Mouse (Mus musculus): ENCODE data around the gene Exosc9. TPM values are rescaled to one million over a fixed set of nuclear protein-coding genes. Genes with fewer than 3 reads are reported as not detected.

Exosc9 gene
- total RNA-seq, 1 experiment, result 39.7 TPM

DNA sequence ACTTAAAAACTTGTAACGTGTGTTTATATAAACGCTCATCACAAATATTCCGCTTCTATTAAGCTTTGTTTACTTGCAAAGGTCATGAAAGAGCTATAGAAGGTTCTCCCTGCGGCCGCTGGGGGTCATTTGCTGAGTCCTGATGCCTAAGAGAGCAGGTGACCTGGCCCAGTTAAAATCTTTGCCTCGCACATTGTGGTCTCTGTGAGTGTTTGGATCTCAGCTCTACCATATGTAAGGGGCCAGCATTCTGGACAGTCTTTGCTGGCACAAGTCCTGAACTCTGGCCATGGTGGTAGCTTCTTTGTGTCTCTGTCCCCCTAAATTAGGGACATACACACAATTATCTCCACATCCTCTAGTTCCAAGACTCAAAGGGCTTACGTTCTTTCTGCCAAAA, 19.7 kb upstream of the Exosc9 start:
- in situ Hi-C loops (cut with MboI; ENCODE audit: low sequenced_read_pairs in 2 of 2, unreplicated experiment in 2 of 2), result no loop called here
- Histone ChIP-seq H3K4me3 (ENCODE audit: insufficient read depth in 1 of 2, low read depth in 1 of 2, low read length in 2 of 2, poor library complexity in 1 of 2, severe bottlenecking in 1 of 2) (no peak overlapping the region), H3K9me3 (ENCODE audit: control insufficient read depth, insufficient read depth, low read depth, low read length) (no peaks in the 10 kb centered on the region), H3K36me3 (ENCODE audit: control insufficient read depth, insufficient read depth, low read length, poor library complexity, severe bottlenecking) (no peaks in the 10 kb centered on the region), H3K27ac (ENCODE audit: insufficient read depth, low read depth, low read length, poor library complexity, severe bottlenecking) (no peak overlapping the region), H3K4me1 (ENCODE audit: control insufficient read depth in 2 of 2, insufficient read depth in 2 of 2, low read length in 2 of 2, poor library complexity in 1 of 2) (peaks cover 0 to 2% of the 10 kb centered on the region in 2 experiments; a peak in 1 of 4 replicates), H3K9ac (ENCODE audit: insufficient read depth, low read depth, low read length, poor library complexity, severe bottlenecking) (no peak overlapping the region)
- DNase-seq (ENCODE audit: low read depth, low spot score), result no peak
- no peak for TF ChIP-seq HCFC1 (IDR thresholded peaks at IDR 0.05; ENCODE audit: borderline replicate concordance, insufficient read depth, low read length)
- no peak for TF ChIP-seq MAFK (IDR thresholded peaks at IDR 0.05; ENCODE audit: insufficient read depth, low read depth, low read length)
- no peak for TF ChIP-seq CHD2 (IDR thresholded peaks at IDR 0.05; ENCODE audit: low read depth, low read length)
- TF ChIP-seq ZNF384 (IDR thresholded peaks at IDR 0.05; ENCODE audit: low read depth, low read length), result no peak
- no peak for TF ChIP-seq ZC3H11A (IDR thresholded peaks at IDR 0.05; ENCODE audit: borderline replicate concordance, low read depth, low read length)

GRCm38 (mm10) chr3:36533201-36533672, 19.2 kb upstream of the Exosc9 start:
- TF ChIP-seq ZNF384 (IDR thresholded peaks at IDR 0.05; ENCODE audit: low read depth, low read length) (no peak), MAFK (IDR thresholded peaks at IDR 0.05; ENCODE audit: insufficient read depth, low read depth, low read length) (no peak), CHD2 (IDR thresholded peaks at IDR 0.05; ENCODE audit: low read depth, low read length) (no peak), ZC3H11A (IDR thresholded peaks at IDR 0.05; ENCODE audit: borderline replicate concordance, low read depth, low read length) (no peak), HCFC1 (IDR thresholded peaks at IDR 0.05; ENCODE audit: borderline replicate concordance, insufficient read depth, low read length) (no peak)
- no peaks in the 10 kb centered on the region for H3K36me3 ChIP-seq (ENCODE audit: control insufficient read depth, insufficient read depth, low read length, poor library complexity, severe bottlenecking)
- H3K27ac ChIP-seq (ENCODE audit: insufficient read depth, low read depth, low read length, poor library complexity, severe bottlenecking), result no peak overlapping the region
- H3K4me3 ChIP-seq (ENCODE audit: insufficient read depth in 1 of 2, low read depth in 1 of 2, low read length in 2 of 2, poor library complexity in 1 of 2, severe bottlenecking in 1 of 2), result no peak overlapping the region
- H3K9me3 ChIP-seq (ENCODE audit: control insufficient read depth, insufficient read depth, low read depth, low read length), result no peaks in the 10 kb centered on the region
- no peak for DNase-seq (ENCODE audit: low read depth, low spot score)
- H3K9ac ChIP-seq (ENCODE audit: insufficient read depth, low read depth, low read length, poor library complexity, severe bottlenecking), result no peak overlapping the region
- peaks cover 0 to 2% of the 10 kb centered on the region in 2 experiments; a peak in 1 of 4 replicates for H3K4me1 ChIP-seq (ENCODE audit: control insufficient read depth in 2 of 2, insufficient read depth in 2 of 2, low read length in 2 of 2, poor library complexity in 1 of 2)
- in situ Hi-C loops (cut with MboI; ENCODE audit: low sequenced_read_pairs in 2 of 2, unreplicated experiment in 2 of 2), result no loop called here

DNA sequence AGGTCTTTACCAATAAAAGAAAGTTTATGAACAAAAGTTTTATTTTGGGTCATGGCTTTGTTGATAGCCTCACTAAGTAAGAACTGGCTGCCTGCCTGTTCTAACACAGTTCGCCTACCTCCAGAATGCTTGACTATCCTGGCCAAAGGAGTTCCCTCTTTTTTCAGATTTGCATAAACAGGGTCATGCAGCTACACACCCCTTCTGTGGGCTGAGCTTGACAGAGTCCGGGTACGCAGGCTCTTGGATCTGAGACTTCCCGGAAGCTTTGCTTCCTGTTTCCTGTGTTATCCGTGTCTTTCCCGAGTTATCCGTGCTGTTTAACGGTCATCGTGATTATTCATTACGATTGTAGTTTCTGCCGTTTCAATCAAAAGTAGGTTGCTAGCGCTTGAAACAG, 16.4 kb upstream of the Exosc9 start:
- in situ Hi-C loops (cut with MboI; ENCODE audit: low sequenced_read_pairs in 2 of 2, unreplicated experiment in 2 of 2), result no loop called here
- no peak for TF ChIP-seq ZC3H11A (IDR thresholded peaks at IDR 0.05; ENCODE audit: borderline replicate concordance, low read depth, low read length)
- no peak for TF ChIP-seq MAFK (IDR thresholded peaks at IDR 0.05; ENCODE audit: insufficient read depth, low read depth, low read length)
- TF ChIP-seq ZNF384 (IDR thresholded peaks at IDR 0.05; ENCODE audit: low read depth, low read length), result no peak
- no peak for TF ChIP-seq CHD2 (IDR thresholded peaks at IDR 0.05; ENCODE audit: low read depth, low read length)
- TF ChIP-seq HCFC1 (IDR thresholded peaks at IDR 0.05; ENCODE audit: borderline replicate concordance, insufficient read depth, low read length), result no peak
- no peak overlapping the region for H3K27ac ChIP-seq (ENCODE audit: insufficient read depth, low read depth, low read length, poor library complexity, severe bottlenecking)
- H3K4me1 ChIP-seq (ENCODE audit: control insufficient read depth in 2 of 2, insufficient read depth in 2 of 2, low read length in 2 of 2, poor library complexity in 1 of 2), result no peaks in the 10 kb centered on the region
- H3K4me3 ChIP-seq (ENCODE audit: insufficient read depth in 1 of 2, low read depth in 1 of 2, low read length in 2 of 2, poor library complexity in 1 of 2, severe bottlenecking in 1 of 2), result no peak overlapping the region
- H3K9ac ChIP-seq (ENCODE audit: insufficient read depth, low read depth, low read length, poor library complexity, severe bottlenecking), result no peak overlapping the region
- no peak for DNase-seq (ENCODE audit: low read depth, low spot score)
- H3K9me3 ChIP-seq (ENCODE audit: control insufficient read depth, insufficient read depth, low read depth, low read length), result no peaks in the 10 kb centered on the region
- H3K36me3 ChIP-seq (ENCODE audit: control insufficient read depth, insufficient read depth, low read length, poor library complexity, severe bottlenecking), result no peaks in the 10 kb centered on the region

GRCm38 (mm10) chr3:36537701-36538470, 14.5 kb upstream of the Exosc9 start:
- Histone ChIP-seq H3K4me3 (ENCODE audit: insufficient read depth in 1 of 2, low read depth in 1 of 2, low read length in 2 of 2, poor library complexity in 1 of 2, severe bottlenecking in 1 of 2) (no peak overlapping the region), H3K9me3 (ENCODE audit: control insufficient read depth, insufficient read depth, low read depth, low read length) (no peaks in the 10 kb centered on the region), H3K9ac (ENCODE audit: insufficient read depth, low read depth, low read length, poor library complexity, severe bottlenecking) (no peak overlapping the region), H3K4me1 (ENCODE audit: control insufficient read depth in 2 of 2, insufficient read depth in 2 of 2, low read length in 2 of 2, poor library complexity in 1 of 2) (no peaks in the 10 kb centered on the region), H3K27ac (ENCODE audit: insufficient read depth, low read depth, low read length, poor library complexity, severe bottlenecking) (no peak overlapping the region), H3K36me3 (ENCODE audit: control insufficient read depth, insufficient read depth, low read length, poor library complexity, severe bottlenecking) (no peaks in the 10 kb centered on the region)
- in situ Hi-C loops (cut with MboI; ENCODE audit: low sequenced_read_pairs in 2 of 2, unreplicated experiment in 2 of 2), result no loop called here
- TF ChIP-seq HCFC1 (IDR thresholded peaks at IDR 0.05; ENCODE audit: borderline replicate concordance, insufficient read depth, low read length) (no peak), ZNF384 (IDR thresholded peaks at IDR 0.05; ENCODE audit: low read depth, low read length) (no peak), CHD2 (IDR thresholded peaks at IDR 0.05; ENCODE audit: low read depth, low read length) (no peak), ZC3H11A (IDR thresholded peaks at IDR 0.05; ENCODE audit: borderline replicate concordance, low read depth, low read length) (no peak), MAFK (IDR thresholded peaks at IDR 0.05; ENCODE audit: insufficient read depth, low read depth, low read length) (no peak)
- no peak for DNase-seq (ENCODE audit: low read depth, low spot score)

All from ES-E14 (cell line).